Mouse (Mus musculus) liver, embryonic 13.5 days (tissue): ENCODE measurements around the gene Nptn. TPM values are rescaled to one million over a fixed set of nuclear protein-coding genes. Genes with fewer than 3 reads are reported as not detected.

Experiments
- ATAC-seq: fragments of 200-750 bp; cut with Nextera tagmentation; 2 replicates; pipeline ENCODE4 v1.8.0; 2017; ENCODE audit warnings: low read depth, mild to moderate bottlenecking, moderate number of reproducible peaks, moderate library complexity
- DNase-seq: peaks from one replicate; pipeline ENCODE4 v3.0.0; 2022
- H3K27ac ChIP-seq: fragments of 300-500 bp; sonication (generic); 2 replicates; pipeline ENCODE4 v1.5.1; 2015; ENCODE audit warnings: moderate library complexity, mild to moderate bottlenecking, inconsistent platforms
- H3K27me3 ChIP-seq: fragments of 300-500 bp; sonication (generic); 2 replicates; pipeline ENCODE4 v1.6.1; 2015; ENCODE audit warnings: mild to moderate bottlenecking, inconsistent platforms
- H3K36me3 ChIP-seq: fragments of 300-500 bp; sonication (generic); 2 replicates; pipeline ENCODE4 v1.6.1; 2015; ENCODE audit warnings: mild to moderate bottlenecking, inconsistent platforms
- H3K4me1 ChIP-seq: fragments of 300-500 bp; sonication (generic); replicated peaks from 2 replicates; pipeline ENCODE4 v1.6.1; 2015; ENCODE audit warnings: inconsistent platforms
- H3K4me2 ChIP-seq: fragments of 300-500 bp; sonication (generic); 2 replicates; pipeline ENCODE4 v1.6.1; 2015; ENCODE audit warnings: inconsistent platforms, mild to moderate bottlenecking, moderate library complexity
- H3K4me3 ChIP-seq: fragments of 300-500 bp; sonication (generic); replicated peaks from 2 replicates; pipeline ENCODE4 v1.5.1; 2015; ENCODE audit warnings: mild to moderate bottlenecking, inconsistent platforms
- H3K9ac ChIP-seq: fragments of 300-500 bp; sonication (generic); 2 replicates; pipeline ENCODE4 v1.6.1; 2015; ENCODE audit warnings: mild to moderate bottlenecking, inconsistent platforms
- H3K9me3 ChIP-seq: fragments of 300-500 bp; sonication (generic); replicated peaks from 2 replicates; pipeline ENCODE4 v1.6.1; 2016; ENCODE audit warnings: inconsistent platforms
- WGBS: fragments of 180-500 bp; shearing (Covaris S2); methylation state at CpG from one replicate; pipeline ENCODE4 v1.1.7; 2015; ENCODE audit not compliant: insufficient replicate concordance; 5-methylcytosine and 5-hydroxymethylcytosine counted together
- polyA plus RNA-seq: library from polyadenylated mRNA; unstranded; fragments of >200 nt; fragmentation: Nextera tagmentation; extraction: Ambion mirVana; gene quantifications from 2 replicates; pipeline ENCODE4 v1.2.1, GENCODE M21; 2015

The Nptn gene
- 98.0 and 104 TPM in 2 replicates for polyA plus RNA-seq

GRCm38 (mm10) chr9:58581958-58582540, at the start of gene Nptn:
Gene Nptn, plus strand, starts transcription at chr9:58582240.
- H3K27me3 ChIP-seq = no peaks in the 10 kb centered on the region
- WGBS = 0% methylated on average over 30 of the region's 56 CpGs
- no peaks in the 10 kb centered on the region for H3K36me3 ChIP-seq
- peak within 1 kb of the TSS; percentile 99 for H3K9ac ChIP-seq
- peak within 1 kb of the TSS; percentile 97 for H3K4me3 ChIP-seq
- H3K9me3 ChIP-seq = no peaks in the 10 kb centered on the region
- H3K4me2 ChIP-seq = peak within 1 kb of the TSS; percentile 80
- peak within 1 kb of the TSS; percentile 95 for H3K27ac ChIP-seq
- ATAC-seq (peak; percentile 95), DNase-seq (peak; percentile 95)
- H3K4me1 ChIP-seq = peaks cover 40% of the 10 kb centered on the region

GRCm38 (mm10) chr9:58533322-58533721, 48.7 kb upstream of the Nptn start:
- 68% methylated on average over 6 of the region's 6 CpGs for WGBS
- no peak overlapping the region for H3K9ac ChIP-seq

DNA sequence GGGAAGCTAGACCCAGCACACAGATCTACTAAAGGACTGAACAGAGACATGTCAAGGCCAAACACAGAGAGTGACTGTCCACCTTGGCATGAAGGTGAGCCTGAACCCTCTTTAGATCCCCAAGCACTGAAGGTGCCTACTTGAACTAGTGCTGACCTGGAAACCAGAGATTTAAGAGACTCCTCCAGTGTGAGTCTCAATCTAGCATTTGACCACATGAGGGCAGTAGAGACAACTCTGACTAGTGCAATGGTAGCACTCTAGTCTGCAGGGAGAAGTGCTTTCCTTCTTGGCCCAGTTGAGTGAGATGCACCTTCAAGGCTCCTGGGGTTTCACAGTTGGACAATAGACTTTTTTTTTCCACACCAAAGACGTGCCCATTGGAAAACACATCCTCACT, 47.3 kb upstream of the Nptn start:
- no peak overlapping the region for H3K27ac ChIP-seq
- WGBS = 24% methylated on average over 1 of the region's 1 CpGs
- no peaks in the 10 kb centered on the region for H3K36me3 ChIP-seq
- no peak for ATAC-seq
- H3K27me3 ChIP-seq = no peaks in the 10 kb centered on the region
- no peaks in the 10 kb centered on the region for H3K9me3 ChIP-seq
- H3K9ac ChIP-seq = no peak overlapping the region
- DNase-seq = no peak
- no peak overlapping the region for H3K4me2 ChIP-seq
- H3K4me3 ChIP-seq = no peak overlapping the region
- 0 out of 2 replicates have a peak, but pooled peaks cover 4% of the 10 kb centered on the region for H3K4me1 ChIP-seq

More at GRCm38 (mm10) chr9:58533322-58533721, 48.7 kb upstream of the Nptn start:
- no peaks in the 10 kb centered on the region for H3K36me3 ChIP-seq
- DNase-seq = no peak
- no peak overlapping the region for H3K27ac ChIP-seq
- no peak for ATAC-seq
- H3K4me2 ChIP-seq = no peak overlapping the region
- 0 out of 2 replicates have a peak, but pooled peaks cover 4% of the 10 kb centered on the region for H3K4me1 ChIP-seq
- no peaks in the 10 kb centered on the region for H3K9me3 ChIP-seq
- H3K27me3 ChIP-seq = no peaks in the 10 kb centered on the region
- H3K4me3 ChIP-seq = no peak overlapping the region

GRCm38 (mm10) chr9:58535447-58536134, 46.4 kb upstream of the Nptn start:
- Histone ChIP-seq H3K4me3 (no peak overlapping the region), H3K4me1 (0 out of 2 replicates have a peak, but pooled peaks cover 6% of the 10 kb centered on the region), H3K27me3 (no peaks in the 10 kb centered on the region), H3K27ac (no peak overlapping the region), H3K4me2 (no peak overlapping the region), H3K36me3 (no peaks in the 10 kb centered on the region), H3K9me3 (no peaks in the 10 kb centered on the region), H3K9ac (no peak overlapping the region)
- no peak for ATAC-seq
- 67% methylated on average over 20 of the region's 20 CpGs for WGBS
- DNase-seq = no peak

DNA sequence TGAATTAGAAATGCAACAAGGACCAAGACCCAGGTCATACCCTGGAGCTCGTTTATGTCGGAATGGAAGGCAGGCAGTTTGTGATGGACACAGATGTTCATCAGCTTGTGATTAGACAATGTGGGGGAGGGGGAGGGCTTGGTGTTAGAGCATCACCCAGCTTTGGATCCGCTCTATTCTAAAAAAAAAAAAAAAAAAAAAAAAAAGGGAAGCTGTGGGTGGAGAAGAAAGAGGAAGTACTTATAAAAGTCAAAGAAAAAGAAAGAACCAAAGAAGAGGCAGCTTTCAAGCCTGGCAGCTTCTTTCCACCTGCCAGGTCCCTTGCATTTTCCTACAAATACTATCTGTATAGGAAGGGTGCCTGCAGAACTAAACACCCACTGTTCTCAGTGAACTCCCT, 44.3 kb upstream of the Nptn start:
- 20% methylated on average over 3 of the region's 3 CpGs for WGBS
- no peaks in the 10 kb centered on the region for H3K36me3 ChIP-seq
- H3K27me3 ChIP-seq = no peaks in the 10 kb centered on the region
- H3K27ac ChIP-seq = no peak overlapping the region
- H3K4me2 ChIP-seq = no peak overlapping the region
- H3K4me3 ChIP-seq = no peak overlapping the region
- no peak overlapping the region for H3K9ac ChIP-seq
- ATAC-seq (no peak), DNase-seq (no peak)
- no peaks in the 10 kb centered on the region for H3K9me3 ChIP-seq
- peaks cover 22% of the 10 kb centered on the region for H3K4me1 ChIP-seq

GRCm38 (mm10) chr9:58539886-58540285, 42.2 kb upstream of the Nptn start:
- Histone ChIP-seq H3K4me3 (no peak overlapping the region), H3K4me1 (peaks cover 22% of the 10 kb centered on the region), H3K27ac (no peak overlapping the region), H3K36me3 (no peaks in the 10 kb centered on the region), H3K9ac (no peak overlapping the region), H3K4me2 (no peak overlapping the region), H3K9me3 (no peaks in the 10 kb centered on the region), H3K27me3 (no peaks in the 10 kb centered on the region)
- DNase-seq = peak; percentile 20
- WGBS = 41% methylated on average over 5 of the region's 5 CpGs
- ATAC-seq = no peak

DNA sequence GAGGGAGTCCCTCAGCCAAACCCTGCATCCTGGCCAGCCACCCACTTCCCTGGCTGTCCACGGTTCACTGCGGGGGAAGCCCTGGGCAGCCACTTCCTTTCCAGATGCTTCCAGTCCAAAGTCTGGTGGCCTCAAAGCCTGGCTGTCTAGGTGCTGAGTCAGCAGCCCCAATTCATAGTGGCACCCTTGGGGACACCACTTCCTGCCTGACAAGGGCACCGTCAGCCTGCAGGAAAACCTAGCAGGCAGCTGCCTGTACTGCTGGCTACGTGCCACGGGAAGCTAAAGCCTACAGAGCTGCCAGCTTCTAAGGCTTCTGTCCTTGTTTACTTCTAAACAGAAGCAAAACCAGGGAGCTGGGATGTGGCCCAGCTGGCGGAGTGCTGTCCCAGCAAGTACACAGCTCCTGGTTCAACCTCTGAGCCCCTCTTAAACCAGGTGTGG, 40.1 kb upstream of the Nptn start:
- no peak overlapping the region for H3K9ac ChIP-seq

GRCm38 (mm10) chr9:58544879-58545324, 37.1 kb upstream of the Nptn start:
- no peak overlapping the region for H3K9ac ChIP-seq
- H3K27me3 ChIP-seq = no peaks in the 10 kb centered on the region; the same call in 1 of the 2 replicates
- H3K27ac ChIP-seq = no peak overlapping the region
- peaks cover 18% of the 10 kb centered on the region for H3K4me1 ChIP-seq
- H3K4me2 ChIP-seq = no peak overlapping the region
- no peak for DNase-seq
- 45% methylated on average over 4 of the region's 4 CpGs for WGBS
- H3K9me3 ChIP-seq = no peaks in the 10 kb centered on the region
- H3K4me3 ChIP-seq = no peak overlapping the region
- no peak for ATAC-seq
- H3K36me3 ChIP-seq = no peaks in the 10 kb centered on the region

More for the DNA sequence above, 40.1 kb upstream of the Nptn start:
- Histone ChIP-seq H3K4me2 (no peak overlapping the region), H3K4me3 (no peak overlapping the region), H3K27me3 (no peaks in the 10 kb centered on the region; the same call in 1 of the 2 replicates), H3K9me3 (no peaks in the 10 kb centered on the region), H3K36me3 (no peaks in the 10 kb centered on the region), H3K27ac (no peak overlapping the region), H3K4me1 (peaks cover 22% of the 10 kb centered on the region)
- DNase-seq (peak; percentile 37), ATAC-seq (peak; percentile 57)
- WGBS = 24% methylated on average over 6 of the region's 6 CpGs

DNA sequence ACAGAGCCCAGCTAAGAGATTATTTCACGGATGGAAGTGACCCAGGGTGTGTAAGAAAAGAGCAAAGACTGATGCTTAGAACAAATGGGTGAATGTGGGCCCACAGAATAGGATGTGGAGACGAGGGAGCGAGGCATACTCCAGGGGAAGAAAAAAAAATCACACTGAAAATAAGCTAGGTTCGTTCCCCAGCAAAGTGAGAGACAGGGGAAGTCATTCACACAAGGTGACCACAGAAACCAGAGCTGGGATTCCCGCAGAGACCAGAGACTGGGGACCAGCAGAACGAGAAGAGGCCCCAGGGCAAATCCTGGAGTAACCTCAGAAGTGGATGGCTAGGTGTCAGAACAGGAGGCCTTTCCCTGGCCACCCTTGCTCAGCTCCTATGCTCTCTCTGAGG, 36.6 kb upstream of the Nptn start:
- DNase-seq (no peak), ATAC-seq (no peak)
- Histone ChIP-seq H3K9me3 (no peaks in the 10 kb centered on the region), H3K27me3 (no peaks in the 10 kb centered on the region; the same call in 1 of the 2 replicates), H3K4me1 (peaks cover 17% of the 10 kb centered on the region), H3K9ac (no peak overlapping the region), H3K27ac (no peak overlapping the region), H3K4me2 (no peak overlapping the region), H3K4me3 (no peak overlapping the region), H3K36me3 (no peaks in the 10 kb centered on the region)
- WGBS = 26% methylated on average over 6 of the region's 6 CpGs

DNA sequence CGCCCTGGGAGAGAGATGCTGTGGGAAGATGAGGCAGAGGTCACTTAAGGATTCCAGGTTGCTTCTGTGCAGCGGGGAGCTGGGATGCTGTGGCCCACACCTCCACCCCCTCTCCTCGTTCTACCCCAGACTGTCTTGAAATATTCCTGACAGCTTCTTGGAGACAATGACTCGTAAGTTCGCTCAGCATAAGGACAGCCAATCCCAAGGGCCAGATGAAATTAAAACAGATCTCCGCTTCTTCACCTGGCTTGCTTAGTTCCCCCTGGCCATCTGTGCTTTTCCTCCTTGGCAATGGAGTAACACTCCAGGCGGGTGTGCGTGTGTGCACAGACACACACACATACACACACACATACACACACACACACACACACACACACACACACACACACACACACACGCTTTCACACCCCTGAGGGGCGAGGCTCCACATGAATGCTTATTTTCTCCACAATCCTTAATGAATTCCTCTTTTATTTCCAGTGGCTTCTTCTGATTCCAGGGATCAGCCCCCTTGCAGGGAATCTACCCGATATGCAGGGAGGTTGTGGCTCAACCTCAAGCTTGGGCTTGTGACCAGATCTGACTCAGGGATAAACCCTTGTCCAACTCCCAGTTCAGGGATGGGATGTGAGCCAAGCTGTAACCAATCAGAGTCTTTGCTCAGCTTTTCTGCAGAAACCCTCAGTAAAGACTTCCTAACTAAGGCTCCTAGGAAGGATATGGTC, 35.2 kb upstream of the Nptn start:
- Histone ChIP-seq H3K27me3 (peaks cover 9% of the 10 kb centered on the region), H3K4me3 (no peak overlapping the region), H3K4me1 (peaks cover 4% of the 10 kb centered on the region), H3K27ac (no peak overlapping the region), H3K9me3 (no peaks in the 10 kb centered on the region), H3K9ac (no peak overlapping the region), H3K36me3 (no peaks in the 10 kb centered on the region), H3K4me2 (no peak overlapping the region)
- WGBS = 74% methylated on average over 11 of the region's 11 CpGs
- DNase-seq = no peak
- ATAC-seq = no peak

- H3K9ac ChIP-seq = no peak overlapping the region
- H3K27me3 ChIP-seq = peaks cover 30% of the 10 kb centered on the region
- no peak overlapping the region for H3K4me2 ChIP-seq
- ATAC-seq (no peak), DNase-seq (no peak)
- H3K4me3 ChIP-seq = no peak overlapping the region
- whole genome bisulfite sequencing = 35% methylated on average over 4 of the region's 4 CpGs
- no peaks in the 10 kb centered on the region for H3K9me3 ChIP-seq
- no peak overlapping the region for H3K27ac ChIP-seq
- no peaks in the 10 kb centered on the region for H3K36me3 ChIP-seq
- H3K4me1 ChIP-seq = no peaks in the 10 kb centered on the region; the same call in 1 of the 2 replicates
Observed at GRCm38 (mm10) chr9:58548897-58549296, 33.1 kb upstream of the Nptn start.
